Mouse (Mus musculus) liver, embryonic 14.5 days (tissue): ENCODE data around the gene Fam71b.

Experiments
- CTCF ChIP-seq: IDR thresholded peaks from 2 replicates; pipeline ENCODE4 v1.5.1; 2016; ENCODE audit warnings: antibody characterized with exemption, low read depth, control low read depth
- EP300 ChIP-seq: IDR thresholded peaks from 2 replicates; pipeline ENCODE4 v1.6.1; 2016; ENCODE audit warnings: antibody characterized with exemption, low read depth

DNA sequence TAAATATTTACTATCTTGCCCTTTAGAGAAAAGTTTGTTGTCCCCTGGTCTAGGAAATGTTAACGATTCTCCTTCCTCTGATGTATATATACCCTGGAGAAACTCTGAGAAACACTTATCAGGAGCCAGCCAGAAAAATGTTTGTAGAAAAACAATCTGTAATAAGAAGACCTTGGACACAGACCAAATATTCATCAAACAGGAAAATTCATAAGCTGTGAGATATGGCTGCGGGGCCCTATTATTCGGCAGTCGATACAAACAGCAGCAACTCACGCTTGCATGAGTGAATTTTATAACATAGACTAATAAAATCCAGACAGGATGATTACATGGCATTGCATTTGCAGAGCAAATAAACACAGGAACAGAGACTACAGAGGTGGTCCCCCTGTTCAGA lies 22.5 kb downstream of the Fam71b start:
- TF ChIP-seq CTCF = no peak
- no peak for TF ChIP-seq EP300
